ENCODE assay signal across 24 mouse cellular contexts in genomic region chr15:99217630-99218029, GRCm38 (mm10). TPM values are rescaled to one million over a fixed set of nuclear protein-coding genes. Genes with fewer than 3 reads are reported as not detected.
DNase-seq lines count a peak whose midpoint lies in the region; ATAC-seq and TF ChIP-seq lines count a peak whose summit lies in the region.
"Had no signal": no experiment of that assay in that cellular context is flagged by ENCODE, and none has a peak within 500 bp of the region (broad histone marks: within the 10 kb centered on the region; RNA-seq: fewer than 3 reads in every experiment).

No protein-coding gene starts in this region.

- 80% methylated on average over 4 of the region's 4 CpGs for WGBS in heart, embryonic 12.5 days
- WGBS in heart, embryonic 11.5 days (ENCODE audit: insufficient replicate concordance), result 86% methylated on average over 4 of the region's 4 CpGs
- WGBS in liver, embryonic 13.5 days (ENCODE audit: insufficient replicate concordance), result 63% methylated on average over 4 of the region's 4 CpGs

- H3K27me3 ChIP-seq in heart, embryonic 12.5 days (replicated peaks), result peaks cover 42% of the 10 kb centered on the region
- peaks cover 30% of the 10 kb centered on the region for H3K27me3 ChIP-seq in heart, embryonic 11.5 days (ENCODE audit: control insufficient read depth, insufficient read depth, low read length)
- peaks cover 40% of the 10 kb centered on the region for H3K27me3 ChIP-seq in liver, embryonic 13.5 days
- no peaks in the 10 kb centered on the region for H3K27me3 ChIP-seq in ES-Bruce4 (ENCODE audit: control insufficient read depth, insufficient read depth, low read length, poor library complexity, severe bottlenecking)

- DNase-seq in liver, embryonic 13.5 days, result no peak
- no peak for DNase-seq in liver
- DNase-seq: adrenal gland, adult 2 months; adrenal gland, postnatal 10 days; adrenal gland, postnatal 25 days; B cell, adult 2 months; cerebellum, adult 11 months; cerebellum, adult 18-20 months; cerebellum, adult 8-10 months; cerebellum, adult 9-11 months; cerebellum, postnatal 14 days; cerebellum, postnatal 36 days; embryo, embryonic 11 days had no signal

- no peak overlapping the region for H3K9ac ChIP-seq in heart, embryonic 12.5 days
- H3K9ac ChIP-seq in heart, embryonic 11.5 days (ENCODE audit: low read depth, low read length), result no peak overlapping the region
- H3K9ac ChIP-seq in liver, embryonic 13.5 days, result no peak overlapping the region
- H3K9ac ChIP-seq in ES-Bruce4 (ENCODE audit: low read depth, poor library complexity, severe bottlenecking), result no peak overlapping the region
- H3K9ac ChIP-seq: embryonic facial prominence, embryonic 13.5 days; embryonic facial prominence, embryonic 15.5 days; forebrain, embryonic 12.5 days had no signal

- no peak overlapping the region for H3K4me3 ChIP-seq in heart, embryonic 12.5 days
- H3K4me3 ChIP-seq in heart, embryonic 11.5 days (ENCODE audit: low read depth, low read length), result no peak overlapping the region
- H3K4me3 ChIP-seq in liver, embryonic 13.5 days (replicated peaks), result no peak overlapping the region
- H3K4me3 ChIP-seq in ES-Bruce4 (ENCODE audit: low read depth, low read length), result no peak overlapping the region
- H3K4me3 ChIP-seq: embryonic facial prominence, embryonic 13.5 days; embryonic facial prominence, embryonic 15.5 days; erythroblast, embryonic 14.5 days; forebrain, embryonic 10.5 days; forebrain, embryonic 12.5 days had no signal

- no peak for TF ChIP-seq EP300 in ES-Bruce4 (IDR thresholded peaks at IDR 0.05; ENCODE audit: insufficient read depth, low read depth, low read length)

- TF ChIP-seq CTCF in ES-Bruce4 (IDR thresholded peaks at IDR 0.05; ENCODE audit: low read depth, low read length), result no peak

- TF ChIP-seq POLR2A in ES-Bruce4 (IDR thresholded peaks at IDR 0.05; ENCODE audit: insufficient read depth, low read length), result no peak

- H3K9me3 ChIP-seq in heart, embryonic 12.5 days (replicated peaks), result 0 out of 2 replicates have a peak, but pooled peaks cover 6% of the 10 kb centered on the region
- no peaks in the 10 kb centered on the region for H3K9me3 ChIP-seq in heart, embryonic 11.5 days (replicated peaks; ENCODE audit: control insufficient read depth, low read length)
- no peaks in the 10 kb centered on the region for H3K9me3 ChIP-seq in liver, embryonic 13.5 days (replicated peaks)
- no peaks in the 10 kb centered on the region for H3K9me3 ChIP-seq in ES-Bruce4 (replicated peaks; ENCODE audit: control insufficient read depth, insufficient read depth, low read length, poor library complexity, severe bottlenecking)
- H3K9me3 ChIP-seq: embryonic facial prominence, embryonic 13.5 days; embryonic facial prominence, embryonic 15.5 days; forebrain, embryonic 10.5 days; forebrain, embryonic 12.5 days had no signal

- no peak overlapping the region for H3K4me2 ChIP-seq in heart, embryonic 12.5 days
- no peak overlapping the region for H3K4me2 ChIP-seq in heart, embryonic 11.5 days
- H3K4me2 ChIP-seq in liver, embryonic 13.5 days, result no peak overlapping the region
- H3K4me2 ChIP-seq: embryonic facial prominence, embryonic 13.5 days; embryonic facial prominence, embryonic 15.5 days; forebrain, embryonic 12.5 days had no signal

- no peak overlapping the region for H3K27ac ChIP-seq in heart, embryonic 12.5 days (ENCODE audit: poor library complexity, severe bottlenecking)
- no peak overlapping the region for H3K27ac ChIP-seq in heart, embryonic 11.5 days (ENCODE audit: low read depth, low read length)
- H3K27ac ChIP-seq in liver, embryonic 13.5 days, result no peak overlapping the region
- 0 out of 2 replicates have a peak overlapping the region, but pooled peaks have one; percentile 1 for H3K27ac ChIP-seq in ES-Bruce4 (ENCODE audit: insufficient read depth, low read length)
- H3K27ac ChIP-seq: embryonic facial prominence, embryonic 13.5 days; embryonic facial prominence, embryonic 15.5 days; forebrain, embryonic 10.5 days; forebrain, embryonic 12.5 days had no signal

- ATAC-seq in heart, embryonic 12.5 days (ENCODE audit: insufficient number of reproducible peaks, low FRiP score), result peak; percentile 64; the same call in 1 of the 2 replicates
- ATAC-seq in heart, embryonic 11.5 days (replicated peaks; ENCODE audit: insufficient number of reproducible peaks, low FRiP score, low TSS enrichment), result no peak; the same call in 1 of the 2 replicates
- ATAC-seq in liver, embryonic 13.5 days (ENCODE audit: low read depth), result peak; percentile 77
- ATAC-seq: CD4-positive, CD25-positive, alpha-beta regulatory T cell, adult 4 months; forebrain, embryonic 14.5 days; forebrain, embryonic 16.5 days had no signal

- peaks cover 24% of the 10 kb centered on the region for H3K36me3 ChIP-seq in heart, embryonic 12.5 days
- peaks cover 5% of the 10 kb centered on the region for H3K36me3 ChIP-seq in heart, embryonic 11.5 days (ENCODE audit: control insufficient read depth, insufficient read depth, low read length)
- peaks cover 5% of the 10 kb centered on the region for H3K36me3 ChIP-seq in liver, embryonic 13.5 days
- no peaks in the 10 kb centered on the region for H3K36me3 ChIP-seq in ES-Bruce4 (ENCODE audit: control insufficient read depth, insufficient read depth, low read length, poor library complexity, severe bottlenecking)

- peaks cover 11% of the 10 kb centered on the region; the same call in 1 of the 2 replicates for H3K4me1 ChIP-seq in heart, embryonic 12.5 days (replicated peaks)
- H3K4me1 ChIP-seq in heart, embryonic 11.5 days (ENCODE audit: control insufficient read depth, insufficient read depth, low read length), result peaks cover 2% of the 10 kb centered on the region; the same call in 1 of the 2 replicates
- peaks cover 20% of the 10 kb centered on the region for H3K4me1 ChIP-seq in liver, embryonic 13.5 days (replicated peaks)
- peaks cover 8% of the 10 kb centered on the region for H3K4me1 ChIP-seq in ES-Bruce4 (ENCODE audit: control insufficient read depth, insufficient read depth, low read length)

RNA-seq across cellular contexts. Expression of gene Kcnh3, which starts 7.0 kb away (rescaled TPM):
- 0.10 and 0.24 TPM in 2 replicates for polyA plus RNA-seq in heart, embryonic 12.5 days (2016; fragmentation: Nextera tagmentation; extraction: Ambion mirVana)
- 0.14 TPM in 1 of 2 replicates, not detected in the other for polyA plus RNA-seq in heart, embryonic 11.5 days (2014; fragmentation: Nextera tagmentation; extraction: Ambion mirVana)
- 0.05 and 0.06 TPM in 2 replicates for polyA plus RNA-seq in liver, embryonic 13.5 days (2015; fragmentation: Nextera tagmentation; extraction: Ambion mirVana)
- 0.99 and 1.3 TPM in 2 replicates for polyA plus RNA-seq in ES-Bruce4 (2011; ENCODE audit: insufficient read depth, insufficient read length, low read depth, missing spikeins)
- polyA plus RNA-seq: forebrain, embryonic 10.5 days had no signal

RNA-seq across cellular contexts. Expression of gene Mcrs1, which starts 34.1 kb away (rescaled TPM):
- 143 and 152 TPM in 2 replicates for polyA plus RNA-seq in heart, embryonic 12.5 days (2016; fragmentation: Nextera tagmentation; extraction: Ambion mirVana)
- polyA plus RNA-seq in heart, embryonic 11.5 days (2014; fragmentation: Nextera tagmentation; extraction: Ambion mirVana), result 154 and 162 TPM in 2 replicates
- polyA plus RNA-seq in liver, embryonic 13.5 days (2015; fragmentation: Nextera tagmentation; extraction: Ambion mirVana), result 59.0 and 59.2 TPM in 2 replicates
- 76.2 and 84.9 TPM in 2 replicates for polyA plus RNA-seq in ES-Bruce4 (2011; ENCODE audit: insufficient read depth, insufficient read length, low read depth, missing spikeins)
